Mouse (Mus musculus) hindlimb bud, embryonic 11.5 days (tissue): Measurements from ENCODE around the gene Adamtsl2.

Source experiments
- DNase-seq: peaks from one replicate; pipeline ENCODE4 v3.0.0-alpha.2; 2012; ENCODE audit warnings: low read depth, low spot score; ENCODE audit errors: extremely low spot score

The Adamtsl2 gene

DNA sequence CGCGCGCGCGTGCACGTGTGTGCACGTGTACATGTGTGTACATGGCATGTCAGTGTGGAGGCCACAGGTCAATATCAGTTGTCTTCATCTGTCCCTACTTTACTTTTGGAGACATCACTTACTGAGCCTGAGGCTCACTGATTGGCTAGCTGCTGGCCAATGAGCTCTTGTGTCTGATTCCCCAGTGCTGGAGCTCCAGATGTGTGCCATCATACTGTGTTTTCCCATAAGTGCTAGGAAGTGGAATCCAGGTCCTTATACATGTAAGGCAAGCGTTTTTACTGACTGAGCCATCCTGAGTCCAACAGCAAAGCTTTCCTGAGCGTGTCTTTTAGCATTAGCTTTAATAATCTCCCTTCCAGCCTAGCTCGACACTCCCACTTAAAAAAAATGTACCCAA lies 35.0 kb downstream of the Adamtsl2 start:
- no peak for DNase-seq

DNA sequence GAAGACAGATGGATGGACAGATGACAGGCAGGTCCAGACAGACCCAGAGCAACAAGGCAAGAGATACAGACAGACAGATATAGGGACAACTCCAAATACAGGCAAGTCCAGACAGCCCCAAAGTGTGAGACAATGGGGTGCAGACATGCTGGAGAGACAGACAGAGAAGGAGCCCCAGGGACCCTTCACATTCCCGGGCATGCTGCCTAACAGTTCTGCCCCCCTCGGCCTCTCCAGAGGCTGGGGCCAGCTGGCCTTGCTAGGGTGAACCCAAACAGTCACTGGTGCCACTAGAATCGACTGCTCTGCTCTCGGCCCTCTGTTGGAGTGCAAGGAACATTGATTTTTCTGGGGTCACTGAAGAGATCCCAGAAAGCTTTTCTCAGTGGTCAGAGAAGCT lies 39.3 kb downstream of the Adamtsl2 start:
- DNase-seq, result no peak

DNA sequence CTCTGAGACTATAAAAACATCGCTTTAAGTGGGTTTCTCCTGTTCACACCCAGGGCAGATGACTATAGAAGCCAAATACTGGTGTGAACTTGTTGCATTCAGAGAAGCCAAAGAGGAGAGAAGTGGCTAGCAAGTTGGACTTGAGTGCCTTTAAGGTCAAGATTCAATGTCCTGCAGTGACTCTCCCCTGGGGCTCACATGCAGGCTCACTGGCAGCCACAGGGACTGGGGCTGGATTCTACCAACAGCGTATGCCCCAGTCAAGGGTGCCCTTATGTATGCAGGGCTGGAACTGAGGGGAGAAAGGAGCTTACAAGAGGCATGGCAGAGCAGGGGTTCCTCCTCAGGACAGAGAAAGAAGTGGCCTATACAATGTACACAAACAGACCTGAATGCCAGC lies 40.6 kb downstream of the Adamtsl2 start:
- no peak for DNase-seq

DNA sequence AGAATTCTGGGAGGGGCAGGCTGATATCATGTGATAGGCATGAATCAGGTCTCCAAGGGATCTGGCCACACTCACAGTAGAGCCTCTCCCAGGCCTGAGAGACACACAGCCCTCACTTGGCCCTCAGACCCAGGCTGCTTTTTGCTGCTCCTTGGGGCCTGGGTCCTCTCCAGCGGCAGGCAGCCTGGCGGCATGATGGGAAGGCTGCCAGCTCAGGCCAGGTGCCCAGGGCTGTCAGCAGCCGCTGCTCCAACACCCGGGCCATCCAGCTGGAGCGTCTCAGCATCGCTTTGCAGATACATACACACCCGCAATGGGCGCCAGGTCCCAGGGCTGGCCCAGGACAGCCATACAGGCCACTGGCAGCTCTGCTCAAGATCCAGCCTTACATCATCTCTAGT lies 41.1 kb downstream of the Adamtsl2 start:
- DNase-seq, result no peak

DNA sequence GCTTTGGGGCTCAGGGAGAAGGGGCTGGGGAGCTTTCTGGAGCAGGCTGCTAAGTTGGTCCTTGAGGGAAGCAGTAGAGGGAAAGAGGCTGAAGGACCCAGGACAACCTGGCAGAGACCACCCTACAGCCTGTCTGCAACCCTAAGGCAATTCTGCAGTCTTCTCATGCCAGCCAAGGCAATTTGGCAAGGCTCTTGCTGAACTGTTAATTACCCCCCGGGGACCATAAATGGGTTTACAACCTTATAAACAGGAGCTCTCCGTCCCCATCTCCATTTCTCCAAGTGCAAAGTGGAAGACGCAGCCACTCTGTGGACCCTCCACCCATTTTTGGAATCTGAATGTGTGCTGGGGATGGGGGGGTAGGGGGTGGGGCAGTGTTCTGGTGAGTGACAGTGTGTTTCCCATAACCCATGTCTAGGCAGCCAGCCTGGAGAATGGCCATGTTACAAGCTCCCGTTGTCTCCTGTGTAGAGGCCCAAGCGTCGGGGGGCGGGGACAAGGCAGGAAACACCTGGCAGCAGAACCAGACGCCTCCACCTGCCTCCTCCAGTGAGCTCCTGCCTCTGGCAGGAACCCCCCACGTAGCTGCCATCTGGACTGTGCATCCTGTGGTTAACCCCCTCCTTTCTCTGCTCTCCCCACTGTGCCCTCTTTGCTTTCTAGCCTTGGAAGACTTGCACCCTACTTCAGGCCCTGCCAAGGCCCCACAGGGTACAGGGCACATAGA lies 42.6 kb downstream of the Adamtsl2 start:
- peak; percentile 54 for DNase-seq

DNA sequence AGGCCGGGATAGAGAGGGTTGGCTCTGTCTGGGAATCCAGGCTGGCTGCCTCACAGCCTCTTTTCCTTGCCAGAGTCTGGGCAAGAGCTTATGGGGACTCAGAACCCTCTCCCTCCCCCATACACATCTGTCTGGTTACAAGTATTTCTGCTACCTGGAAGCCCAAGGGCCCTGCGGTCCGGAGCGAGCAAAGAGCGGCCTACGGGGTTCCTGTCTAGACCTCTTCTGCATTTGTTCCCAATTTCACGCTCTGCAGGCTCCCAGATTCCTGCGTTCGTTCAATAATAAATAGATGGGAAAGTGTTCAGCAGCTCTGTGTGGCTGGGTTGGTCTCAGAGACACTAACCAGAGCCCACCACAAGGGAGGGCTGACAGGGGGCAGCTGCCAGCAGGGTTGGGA lies 43.4 kb downstream of the Adamtsl2 start:
- DNase-seq, result no peak

DNA sequence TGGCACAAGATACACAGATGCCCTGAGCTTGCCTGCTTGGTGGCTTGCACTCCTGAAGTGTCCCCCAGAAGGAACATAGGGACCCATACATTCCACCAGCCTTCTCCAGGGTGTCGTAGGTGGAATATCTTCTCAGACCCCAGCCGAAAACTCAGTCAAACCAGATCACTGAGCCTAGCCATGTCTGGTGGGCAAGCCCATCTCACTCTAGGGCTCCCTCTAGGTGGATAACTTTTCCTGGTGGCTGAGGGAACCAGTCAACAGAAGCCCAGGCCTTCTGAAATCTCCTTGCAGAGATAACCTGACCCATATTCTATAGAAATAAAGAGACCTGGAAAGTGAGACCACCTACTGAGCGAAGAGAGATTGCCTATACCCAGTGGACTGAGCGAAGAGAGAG lies 43.9 kb downstream of the Adamtsl2 start:
- DNase-seq, result no peak

DNA sequence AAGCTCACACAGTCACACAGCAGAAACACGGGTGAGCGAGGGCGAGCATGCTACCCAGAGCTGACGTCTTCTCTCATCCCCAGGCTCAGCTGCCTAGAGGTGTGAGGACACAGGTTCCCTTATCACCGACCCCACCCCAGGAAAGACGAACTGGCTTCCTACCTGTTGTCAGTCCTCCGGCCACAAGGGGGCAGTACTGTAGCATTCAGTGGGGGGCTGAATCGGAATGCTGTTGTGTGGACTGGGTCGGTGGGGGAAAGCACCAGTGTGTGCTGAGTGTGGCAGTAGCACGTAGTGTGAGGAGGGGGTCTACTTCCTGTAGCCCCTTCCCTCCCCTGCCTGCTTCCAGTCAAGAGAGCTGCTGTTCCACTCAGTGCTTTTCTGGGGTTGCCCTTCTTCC lies 46.8 kb downstream of the Adamtsl2 start:
- no peak for DNase-seq

DNA sequence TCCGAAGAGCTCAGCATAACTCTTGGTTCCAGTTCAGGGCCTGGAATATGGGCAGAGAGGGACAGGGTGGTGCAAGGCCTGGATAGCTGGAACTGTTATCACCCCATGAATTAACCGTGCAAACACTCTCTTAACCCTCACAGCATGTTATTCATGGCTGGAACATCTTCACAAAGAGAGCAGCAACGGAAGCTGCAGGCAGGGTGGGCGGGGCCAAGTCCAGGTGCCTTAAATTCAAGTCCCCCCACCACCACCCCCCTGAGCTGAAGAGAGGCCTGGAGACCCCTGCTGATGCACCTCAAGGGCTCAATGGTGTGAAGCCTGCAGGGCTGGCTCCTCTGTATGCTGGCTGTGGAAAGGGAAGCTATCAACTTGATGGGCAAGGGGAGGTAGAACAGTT lies 47.3 kb downstream of the Adamtsl2 start:
- no peak for DNase-seq

DNA sequence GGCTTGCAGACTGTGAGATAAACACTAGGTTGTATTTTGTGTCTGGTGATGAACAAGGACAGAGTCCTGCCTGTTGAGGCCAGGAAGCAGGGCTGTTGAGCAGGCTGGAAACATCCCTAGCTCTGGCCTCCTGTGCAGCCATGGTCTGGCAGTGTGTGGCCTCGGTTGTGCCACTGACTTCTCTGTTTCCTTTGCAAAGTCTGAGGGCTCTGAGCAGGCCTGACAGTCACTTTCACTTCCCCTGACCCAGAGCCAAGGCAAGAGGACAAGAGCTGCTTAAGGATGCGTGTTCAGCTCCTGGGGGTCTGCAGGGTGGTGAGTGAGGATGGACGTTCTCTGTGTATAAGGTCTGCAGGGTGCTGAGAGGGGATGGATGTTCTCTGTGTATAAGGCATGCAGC lies 49.8 kb downstream of the Adamtsl2 start:
- no peak for DNase-seq

DNA sequence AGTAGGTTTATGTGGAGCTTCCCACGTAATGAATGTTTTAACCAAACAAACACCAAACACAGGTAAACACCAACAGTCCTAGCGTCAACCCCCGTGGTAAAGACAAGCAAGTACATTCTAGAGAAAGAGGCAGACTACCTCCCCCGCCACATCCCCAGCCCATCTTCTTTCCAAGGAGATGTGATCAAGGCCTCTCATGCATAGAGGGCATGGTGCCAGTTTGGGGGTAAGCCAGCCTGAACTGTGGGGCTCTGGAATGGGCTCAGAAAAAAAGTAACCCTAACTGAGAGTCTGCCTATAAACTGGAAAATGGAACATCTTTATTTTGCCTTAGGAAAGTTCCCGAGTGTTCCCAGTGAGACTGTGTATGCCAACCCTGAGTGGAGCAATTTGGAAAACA lies 56.8 kb downstream of the Adamtsl2 start:
- no peak for DNase-seq

DNA sequence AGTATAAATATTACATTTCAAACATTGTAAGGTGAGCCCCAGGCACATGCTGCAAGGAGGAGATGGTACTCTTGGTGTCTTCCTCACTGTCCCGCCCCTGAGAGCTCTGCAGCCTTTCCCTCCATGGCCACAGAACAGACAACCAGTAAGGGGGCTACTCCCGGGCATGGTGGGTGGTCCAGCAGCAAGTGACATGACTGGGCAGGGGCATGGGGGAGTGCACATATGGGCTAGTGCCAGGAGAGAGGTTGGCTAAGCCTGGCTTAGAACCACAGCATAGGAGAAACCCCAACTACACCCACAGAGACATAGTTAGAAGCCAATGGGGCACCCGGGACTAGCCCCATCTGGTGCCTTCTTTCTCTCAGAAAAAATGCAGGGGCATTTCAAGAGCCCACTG lies 57.2 kb downstream of the Adamtsl2 start:
- no peak for DNase-seq

DNA sequence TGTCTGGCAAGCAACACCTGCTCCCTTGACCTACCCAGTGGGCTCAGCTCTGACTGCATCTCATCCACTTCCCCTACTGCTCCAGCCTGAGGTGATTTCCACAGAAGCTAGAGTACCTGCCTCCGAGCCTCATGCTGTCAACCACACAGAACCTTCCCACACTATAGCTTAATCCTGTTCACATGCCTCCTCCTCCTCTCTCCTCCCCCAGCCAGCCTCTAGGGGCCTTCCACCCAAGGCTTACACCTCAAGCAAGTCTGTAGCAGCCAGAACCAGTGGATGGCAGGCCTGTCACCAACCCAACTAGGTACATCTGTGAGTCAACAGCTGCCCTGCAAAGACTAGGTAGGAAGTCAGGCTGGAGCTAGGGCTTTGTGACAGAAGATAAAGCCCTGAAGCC lies 57.6 kb downstream of the Adamtsl2 start:
- no peak for DNase-seq

DNA sequence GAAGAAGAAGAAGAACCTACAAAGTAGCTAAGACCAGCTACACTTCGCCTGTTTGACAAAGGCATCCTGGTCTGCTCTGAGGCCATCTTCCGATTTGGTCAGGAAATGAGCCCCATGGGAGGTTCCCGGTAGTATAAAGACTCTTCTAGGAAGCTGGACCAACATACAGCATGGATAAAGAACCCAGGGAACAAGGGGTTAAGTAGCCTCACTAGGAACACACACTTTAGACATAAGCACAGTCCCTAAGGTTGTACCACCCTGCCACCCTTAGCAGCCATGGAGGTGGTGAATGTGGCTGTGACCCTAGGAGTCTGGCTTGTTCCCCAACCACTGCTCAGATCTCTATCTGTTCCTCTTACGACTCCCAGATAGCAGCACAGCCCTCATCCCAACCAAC lies 59.2 kb downstream of the Adamtsl2 start:
- DNase-seq, result no peak

DNA sequence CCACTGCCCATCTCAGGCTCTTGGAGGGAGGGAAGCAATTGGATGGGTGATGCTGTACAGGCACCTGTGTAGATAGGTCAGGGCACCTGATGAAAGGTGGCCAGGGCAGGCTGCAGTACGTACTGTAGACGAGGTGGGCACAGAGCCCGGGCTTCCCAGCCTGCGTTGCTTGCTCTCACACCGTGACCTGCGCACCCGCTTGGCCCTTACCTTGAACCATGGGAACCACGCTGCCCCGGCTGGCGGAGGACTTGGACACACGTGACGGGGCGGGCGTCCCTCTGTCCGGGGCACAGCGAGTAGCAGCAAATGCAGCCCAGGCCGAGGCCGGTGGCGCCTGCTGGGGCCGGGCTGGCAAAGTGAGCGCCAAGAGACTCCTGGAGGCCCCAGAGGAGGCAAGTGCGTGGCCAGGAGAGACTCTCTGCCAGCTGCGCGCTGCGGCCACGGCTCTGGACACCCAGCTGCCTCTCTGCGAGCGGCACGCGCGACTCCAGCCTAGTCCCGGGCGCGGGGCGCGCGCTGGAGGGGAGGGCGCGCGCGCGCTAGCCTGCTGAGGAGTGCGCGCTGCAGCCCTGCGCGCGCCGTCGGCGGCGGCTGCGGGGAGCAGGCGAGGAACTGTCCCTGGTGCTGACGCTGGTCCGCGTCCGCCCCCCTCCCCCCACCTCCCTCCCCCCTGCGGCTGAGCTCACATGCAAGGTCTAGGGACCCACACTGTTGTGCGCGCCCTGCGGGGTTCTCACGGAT lies 62.9 kb downstream of the Adamtsl2 start, which contains the start of gene Fam163b:
Gene Fam163b (minus strand): TSS at position 542 of the 744 bp plus-strand sequence.
- no peak for DNase-seq

DNA sequence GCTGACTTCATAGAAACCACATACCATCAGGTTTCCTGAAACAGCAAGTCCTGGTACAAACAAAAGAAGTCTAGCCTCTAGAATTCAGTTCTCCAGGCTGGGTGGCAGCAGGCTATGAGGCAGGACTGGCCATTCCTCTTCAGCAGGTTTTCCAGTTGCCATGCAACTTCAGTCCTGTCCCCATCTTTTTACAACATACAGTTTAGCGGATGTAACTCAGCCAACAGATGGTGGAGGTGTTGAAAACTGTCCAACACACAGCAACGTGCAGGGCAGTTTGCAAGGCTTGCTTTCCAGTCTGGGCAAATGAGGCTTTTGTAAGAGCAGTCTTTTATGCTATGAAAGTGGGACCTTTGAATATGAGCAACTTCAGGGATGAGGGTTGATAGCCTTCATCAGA lies 65.8 kb downstream of the Adamtsl2 start:
- DNase-seq, result no peak

DNA sequence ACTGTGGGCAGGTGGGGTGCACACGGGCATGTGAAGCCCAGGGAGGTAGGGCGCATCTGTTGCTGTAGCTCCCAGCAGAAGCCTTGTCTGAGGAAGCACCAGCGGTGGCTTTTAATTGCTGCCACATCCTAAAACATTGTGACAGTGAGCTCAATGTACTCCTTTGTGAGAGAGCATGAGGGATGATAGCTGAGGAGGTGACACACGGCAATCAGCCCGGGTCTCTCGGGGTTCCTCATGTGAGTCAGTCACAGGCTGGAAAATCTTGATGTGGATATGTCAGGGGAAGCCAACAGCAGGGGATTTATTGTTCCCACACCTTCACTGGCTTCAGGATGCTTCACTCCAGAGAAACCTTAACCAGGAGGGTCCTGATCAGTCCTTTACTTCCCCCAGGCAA lies 67.7 kb downstream of the Adamtsl2 start:
- no peak for DNase-seq

DNA sequence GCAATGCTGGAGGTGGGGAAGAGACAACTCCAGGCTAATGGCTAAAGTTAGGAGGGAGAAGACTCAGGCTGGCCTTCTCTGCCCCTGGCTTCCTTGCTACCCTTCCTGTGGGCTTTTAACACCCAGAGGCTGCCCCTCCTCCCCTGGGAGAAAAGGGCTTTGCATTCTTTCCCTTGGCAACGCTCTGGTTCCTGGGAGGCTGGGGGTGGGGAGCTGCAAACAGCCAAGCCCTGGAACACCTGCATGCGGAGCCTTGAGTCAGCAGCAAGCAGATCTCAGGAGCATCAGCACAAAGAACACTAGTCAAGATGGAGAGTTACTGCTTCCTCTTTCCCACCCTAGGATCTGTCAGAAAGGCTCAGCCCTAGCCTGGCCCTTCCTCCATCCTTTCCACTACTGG lies 70.3 kb downstream of the Adamtsl2 start:
- no peak for DNase-seq

DNA sequence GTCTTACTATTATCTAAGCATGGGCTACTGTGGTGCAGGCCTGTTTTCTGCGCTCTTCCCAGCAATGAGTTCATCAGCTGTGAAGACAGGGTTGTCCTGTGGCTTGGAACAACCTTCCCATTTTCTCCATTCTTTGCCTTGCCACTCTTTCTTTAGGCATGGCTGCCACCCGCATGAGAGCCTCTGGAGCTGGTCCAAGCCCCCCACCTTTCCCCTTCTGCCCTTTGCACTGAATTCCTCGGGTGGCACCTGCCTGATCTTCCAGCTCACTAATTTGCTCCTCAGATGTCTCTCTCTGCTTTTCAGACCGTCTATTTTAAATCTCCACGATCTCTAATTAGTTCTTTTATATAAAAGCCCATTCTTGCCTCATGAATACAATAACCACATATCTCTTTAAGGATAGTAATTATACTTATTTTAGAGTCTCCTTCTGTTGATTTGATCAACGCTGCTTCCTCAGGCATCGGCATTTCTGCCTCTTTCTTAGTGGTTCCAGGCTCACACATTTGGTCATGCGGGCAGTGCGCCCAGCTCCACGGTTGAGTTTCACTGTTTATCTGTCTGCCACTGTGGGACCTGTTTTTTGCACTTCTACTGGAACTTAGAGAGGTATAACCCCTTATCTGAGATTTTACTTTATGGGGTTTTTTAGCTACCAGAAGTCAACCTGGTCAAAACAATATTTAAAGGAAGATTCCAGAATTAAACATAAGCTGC lies 75.4 kb downstream of the Adamtsl2 start:
- DNase-seq, result no peak

DNA sequence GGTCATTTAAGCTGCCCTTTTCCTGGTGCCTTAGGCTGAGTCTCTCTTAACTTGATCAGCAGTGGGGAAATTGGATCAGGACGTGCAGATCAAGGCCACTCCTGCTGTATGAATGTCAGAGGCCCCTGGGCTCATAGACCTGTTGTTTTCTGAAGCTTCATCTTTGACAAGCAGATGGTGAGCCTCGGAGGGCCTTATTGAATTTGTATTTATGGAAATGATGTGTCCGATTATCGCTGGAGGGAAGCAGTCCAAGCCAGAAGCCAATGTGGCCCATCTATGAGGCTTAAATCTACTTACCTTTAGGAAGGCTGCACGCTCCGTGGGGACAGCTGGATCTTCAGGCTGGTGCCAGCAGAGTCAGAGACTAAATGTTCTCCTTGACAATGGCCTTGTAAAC lies 77.4 kb downstream of the Adamtsl2 start:
- DNase-seq, result no peak
